Mouse (Mus musculus) CH12.LX (cell line): Measurements from ENCODE around the gene Nkx6-2. TPM values are rescaled to one million over a fixed set of nuclear protein-coding genes. Genes with fewer than 3 reads are reported as not detected.

Experiments
- DNase-seq: peaks from one replicate; pipeline ENCODE4 v3.0.0-alpha.2; 2013; ENCODE audit errors: extremely low read depth
- H3K27ac ChIP-seq: 2 replicates; pipeline ENCODE4 v1.5.1; 2012; ENCODE audit warnings: low read depth, mild to moderate bottlenecking, control low read depth, moderate library complexity; ENCODE audit not compliant: insufficient read depth
- H3K27me3 ChIP-seq: replicated peaks from 2 replicates; pipeline ENCODE3; 2012; ENCODE audit warnings: inconsistent platforms
- H3K36me3 ChIP-seq, 2 experiments: replicated peaks in 1 of 2; 2 replicates each; pipeline versions ENCODE3 to v1.6.1; 2012; ENCODE audit warnings: inconsistent platforms in 1 of 2, low read length in 1 of 2, mild to moderate bottlenecking in 1 of 2, mixed read lengths in 1 of 2, moderate library complexity in 1 of 2; ENCODE audit not compliant: control insufficient read depth in 1 of 2, insufficient read depth in 1 of 2
- H3K4me1 ChIP-seq, 2 experiments: 2 replicates each; pipeline ENCODE4 v1.6.1; 2012; ENCODE audit warnings: inconsistent platforms in 1 of 2, moderate library complexity in 1 of 2; ENCODE audit not compliant: insufficient read depth in 2 of 2, control insufficient read depth in 1 of 2
- H3K4me2 ChIP-seq: 2 replicates; pipeline ENCODE4 v1.6.1; 2012; ENCODE audit warnings: low read depth, mild to moderate bottlenecking, control low read depth; ENCODE audit not compliant: poor library complexity, insufficient read depth, severe bottlenecking
- H3K4me3 ChIP-seq, 3 experiments: fragments of 150-350 bp in 1 of 3; sonication (generic) in 1 of 3; replicated peaks in 1 of 3; 2 replicates each; pipeline versions ENCODE3 to v1.5.1; 2011 to 2012; ENCODE audit warnings: low read depth in 2 of 3, low read length in 2 of 3, mild to moderate bottlenecking in 2 of 3, moderate library complexity in 2 of 3, control low read depth in 1 of 3, improper control_type of control experiment in 1 of 3, inconsistent platforms in 1 of 3, mixed read lengths in 1 of 3; ENCODE audit not compliant: poor library complexity in 1 of 3
- H3K79me2 ChIP-seq: replicated peaks from 2 replicates; pipeline ENCODE4 v1.6.1; 2012; ENCODE audit warnings: mild to moderate bottlenecking, moderate library complexity; ENCODE audit not compliant: control insufficient read depth, poor library complexity, insufficient read depth, severe bottlenecking; ENCODE audit errors: extremely low read depth
- H3K9ac ChIP-seq: 2 replicates; pipeline ENCODE4 v1.6.1; 2012; ENCODE audit warnings: low read depth, mild to moderate bottlenecking, control low read depth, moderate library complexity; ENCODE audit not compliant: insufficient read depth
- H3K9me3 ChIP-seq: replicated peaks from 2 replicates; pipeline ENCODE3; 2012; ENCODE audit warnings: low read length, inconsistent platforms, mixed read lengths
- CHD2 ChIP-seq: IDR thresholded peaks from 2 replicates; pipeline ENCODE4 v1.6.1; 2011; ENCODE audit warnings: low read length, improper control_type of control experiment
- CTCF ChIP-seq, 2 experiments: IDR thresholded peaks in 1 of 2; conservative IDR thresholded peaks in 1 of 2; 2 replicates each; pipeline ENCODE4 v1.5.1; 2011 to 2012; ENCODE audit warnings: low read depth in 2 of 2, low read length in 2 of 2, improper control_type of control experiment in 1 of 2, inconsistent platforms in 1 of 2, mild to moderate bottlenecking in 1 of 2, moderate library complexity in 1 of 2
- ELF1 ChIP-seq: IDR thresholded peaks from 2 replicates; pipeline ENCODE4 v1.6.1; 2014; ENCODE audit warnings: low read depth, mild to moderate bottlenecking, inconsistent platforms, low read length, improper control_type of control experiment
- EP300 ChIP-seq: IDR thresholded peaks from 2 replicates; pipeline ENCODE4 v1.6.1; 2011; ENCODE audit warnings: low read length, improper control_type of control experiment
- HCFC1 ChIP-seq: IDR thresholded peaks from 2 replicates; pipeline ENCODE4 v1.6.1; 2012; ENCODE audit warnings: low read depth, mild to moderate bottlenecking, inconsistent platforms, low read length, improper control_type of control experiment
- JUND ChIP-seq: conservative IDR thresholded peaks from 2 replicates; pipeline ENCODE4 v1.6.1; 2011; ENCODE audit warnings: low read depth, low read length, improper control_type of control experiment
- KAT2A ChIP-seq: IDR thresholded peaks from 2 replicates; pipeline ENCODE4 v1.6.1; 2012; ENCODE audit warnings: low read length, improper control_type of control experiment, inconsistent platforms; ENCODE audit not compliant: insufficient replicate concordance
- MAX ChIP-seq: IDR thresholded peaks from 2 replicates; pipeline ENCODE4 v1.6.1; 2011; ENCODE audit warnings: low read length, improper control_type of control experiment
- MXI1 ChIP-seq: IDR thresholded peaks from 2 replicates; pipeline ENCODE4 v1.6.1; 2011; ENCODE audit warnings: mild to moderate bottlenecking, low read depth, low read length, improper control_type of control experiment
- MYC ChIP-seq: IDR thresholded peaks from 2 replicates; pipeline ENCODE4 v1.6.1; 2011; ENCODE audit warnings: low read depth, mild to moderate bottlenecking, improper control_type of control experiment, low read length
- NELFE ChIP-seq: IDR thresholded peaks from 2 replicates; pipeline ENCODE4 v1.6.1; 2011; ENCODE audit warnings: low read depth, low read length, improper control_type of control experiment
- RCOR1 ChIP-seq: conservative IDR thresholded peaks from 2 replicates; pipeline ENCODE4 v1.6.1; 2012; ENCODE audit warnings: low read depth, mild to moderate bottlenecking, inconsistent platforms, low read length, improper control_type of control experiment
- SIN3A ChIP-seq: IDR thresholded peaks from 2 replicates; pipeline ENCODE4 v1.6.1; 2012; ENCODE audit warnings: low read length, improper control_type of control experiment, inconsistent platforms
- SMC3 ChIP-seq: IDR thresholded peaks from 2 replicates; pipeline ENCODE4 v1.6.1; 2011; ENCODE audit warnings: low read depth, low read length, improper control_type of control experiment
- TBP ChIP-seq: conservative IDR thresholded peaks from 2 replicates; pipeline ENCODE4 v1.6.1; 2011; ENCODE audit warnings: low read depth, low read length, improper control_type of control experiment
- TCF12 ChIP-seq: IDR thresholded peaks from 2 replicates; pipeline ENCODE4 v1.6.1; 2014; ENCODE audit warnings: low read depth, mild to moderate bottlenecking, inconsistent platforms, low read length, improper control_type of control experiment
- UBTF ChIP-seq: IDR thresholded peaks from 2 replicates; pipeline ENCODE4 v1.6.1; 2012; ENCODE audit warnings: low read depth, mild to moderate bottlenecking, inconsistent platforms, low read length, improper control_type of control experiment, moderate library complexity
- USF2 ChIP-seq: conservative IDR thresholded peaks from 2 replicates; pipeline ENCODE4 v1.6.1; 2011; ENCODE audit warnings: low read depth, low read length, improper control_type of control experiment
- ZC3H11A ChIP-seq: IDR thresholded peaks from 2 replicates; pipeline ENCODE4 v1.6.1; 2012; ENCODE audit warnings: low read depth, mild to moderate bottlenecking, inconsistent platforms, low read length, improper control_type of control experiment
- dilution Hi-C: fragments of 300-500 bp; cut with MboI; formaldehyde crosslinking; loops from 2 replicates; pipeline ENCODE4 v1.14.3; 2020; ENCODE audit warnings: low sequenced_read_pairs; ENCODE audit not compliant: extremely low pct_unique_long_range_greater_than_20kb, extremely low pct_ligation_motif_present
- in situ Hi-C: fragments of 300-500 bp; cut with MboI; formaldehyde crosslinking; loops from 3 replicates; pipeline ENCODE4 v1.14.3; 2019; ENCODE audit warnings: low sequenced_read_pairs, low pct_ligation_motif_present, low pct_unique_long_range_greater_than_20kb, mixed read lengths
- polyA plus RNA-seq: library from polyadenylated mRNA; unstranded; fragments of >175 nt; gene quantifications from 2 replicates; pipeline ENCODE4 v1.2.1, GENCODE M21; 2012; ENCODE audit warnings: low read depth; ENCODE audit not compliant: insufficient read length
- total RNA-seq, 2 experiments: library from RNA; depleted of rRNA; stranded (reverse); fragments of 300-350 nt in 1 of 2; fragments of >200 nt in 1 of 2; gene quantifications; 2 replicates each; pipeline ENCODE4 v1.2.3; 2012 to 2014

Gene Nkx6-2
- total and polyA plus RNA-seq, 3 experiments: not detected

GRCm38 (mm10) chr7:139581801-139582571, 611 bp downstream of the Nkx6-2 start:
- no peak overlapping the region for H3K4me3 ChIP-seq
- TF ChIP-seq MYC (no peak), NELFE (no peak), CHD2 (no peak), TCF12 (no peak), MAX (no peak), ZC3H11A (no peak), KAT2A (no peak), MXI1 (no peak), UBTF (no peak), USF2 (no peak), TBP (no peak), ELF1 (no peak), SMC3 (no peak), EP300 (no peak)
- peaks cover 46% of the 10 kb centered on the region for H3K9me3 ChIP-seq
- H3K9ac ChIP-seq: no peak overlapping the region
- no peak for DNase-seq
- no peaks in the 10 kb centered on the region for H3K79me2 ChIP-seq
- no peak overlapping the region for H3K4me2 ChIP-seq
- no peaks in the 10 kb centered on the region for H3K27me3 ChIP-seq
- in situ Hi-C loops: no loop called here
- no peak overlapping the region for H3K27ac ChIP-seq
- H3K36me3 ChIP-seq: peaks cover 0 to 23% of the 10 kb centered on the region in 2 experiments
- no peaks in the 10 kb centered on the region for H3K4me1 ChIP-seq
- dilution Hi-C loops: no loop called here

- no peak overlapping the region for H3K4me2 ChIP-seq
- peaks cover 46% of the 10 kb centered on the region for H3K9me3 ChIP-seq
- H3K27ac ChIP-seq: no peak overlapping the region
- peaks cover 0 to 23% of the 10 kb centered on the region in 2 experiments for H3K36me3 ChIP-seq
- no peak for TF ChIP-seq TBP
- no peak for TF ChIP-seq UBTF
- no peak for TF ChIP-seq SIN3A
- TF ChIP-seq CTCF (conservative IDR thresholded peaks at IDR 0.05 in 1 of 2, IDR thresholded peaks at IDR 0.05 in 1 of 2; ENCODE audit: low read depth in 2 of 2, low read length in 2 of 2): no peak
- no peak for TF ChIP-seq RCOR1
- no peak for TF ChIP-seq HCFC1
- TF ChIP-seq JUND: no peak
- TF ChIP-seq, all 38 proteins: peak for 0
- H3K9ac ChIP-seq: no peak overlapping the region
- no peaks in the 10 kb centered on the region for H3K4me1 ChIP-seq
- H3K4me3 ChIP-seq: no peak overlapping the region
- no peaks in the 10 kb centered on the region for H3K27me3 ChIP-seq
- dilution Hi-C loops (no loop called here), in situ Hi-C loops (no loop called here)
- no peak for DNase-seq
- H3K79me2 ChIP-seq: no peaks in the 10 kb centered on the region
Observed at GRCm38 (mm10) chr7:139580851-139581775, 1.5 kb downstream of the Nkx6-2 start.
